Mouse (Mus musculus): ENCODE data around the gene Sirt4. TPM values are rescaled to one million over a fixed set of nuclear protein-coding genes. Genes with fewer than 3 reads are reported as not detected.

Sirt4 gene
- 20.6 and 22.0 TPM in 2 replicates for polyA plus RNA-seq (2014; fragmentation: Nextera tagmentation; extraction: Ambion mirVana)

DNA sequence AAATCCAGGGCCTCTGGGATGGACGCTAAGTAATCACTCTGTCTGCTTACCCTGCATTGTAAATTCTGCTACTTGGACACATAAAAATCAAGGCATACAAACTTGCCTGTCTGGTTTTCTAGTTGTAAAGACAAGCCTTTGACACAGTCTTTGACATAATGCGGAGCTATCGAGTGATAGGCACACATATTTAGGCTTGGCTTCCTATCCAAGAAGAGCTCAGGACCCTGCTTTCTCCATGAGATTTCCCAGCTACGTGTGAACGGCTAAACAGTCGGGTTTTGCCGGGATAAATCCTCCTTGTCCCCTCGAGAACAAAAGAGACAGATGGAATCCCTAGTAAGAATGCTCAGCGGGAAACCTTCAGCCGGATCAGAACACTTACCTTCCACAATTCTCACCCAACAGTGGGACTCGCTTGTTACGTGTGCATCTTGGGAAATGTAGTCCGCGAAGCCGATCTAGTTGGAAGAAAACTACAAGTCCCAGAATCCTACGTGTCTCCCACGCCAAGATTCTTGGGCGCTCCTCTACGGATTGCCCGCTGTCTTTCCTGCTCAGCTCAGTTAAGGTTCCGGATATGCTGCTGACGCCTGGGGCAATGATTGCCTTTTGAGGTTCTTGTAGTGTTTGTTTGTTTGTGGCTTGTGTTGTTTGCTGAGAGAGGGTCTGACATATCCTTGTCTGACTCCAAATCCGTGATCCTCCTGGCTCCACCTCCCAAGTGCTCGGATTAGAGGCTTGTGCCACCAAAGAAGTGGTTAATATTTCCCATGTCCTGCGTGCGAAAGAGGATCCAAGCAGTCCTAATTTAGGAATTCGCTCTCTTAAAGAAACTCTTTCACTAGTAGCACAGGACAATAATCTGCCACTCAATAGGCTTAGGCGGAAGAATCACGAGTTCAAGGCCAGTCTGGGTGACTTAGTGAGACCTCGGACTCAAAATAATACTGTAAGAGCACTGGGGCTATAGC, at the start of gene Sirt4:
TSS of gene Sirt4 (minus strand) at position 779 of the 974 bp plus-strand sequence.
- H3K4me2 ChIP-seq (ENCODE audit: low read depth, low read length, severe bottlenecking): peak within 1 kb of the TSS; percentile 55
- H3K36me3 ChIP-seq (ENCODE audit: control insufficient read depth, insufficient read depth, low read length): no peaks in the 10 kb centered on the region
- peaks cover 7% of the 10 kb centered on the region; the same call in 1 of the 2 replicates for H3K4me1 ChIP-seq (replicated peaks; ENCODE audit: control insufficient read depth, insufficient read depth, low read length)
- peak; percentile 88 for DNase-seq (ENCODE audit: low spot score)
- peak within 1 kb of the TSS; percentile 35 for H3K4me3 ChIP-seq (ENCODE audit: low read depth, low read length)
- peaks cover 23% of the 10 kb centered on the region for H3K27me3 ChIP-seq (ENCODE audit: control insufficient read depth, insufficient read depth, low read length)
- no peaks in the 10 kb centered on the region for H3K9me3 ChIP-seq (ENCODE audit: control insufficient read depth, low read length)
- peak within 1 kb of the TSS; percentile 67 for H3K9ac ChIP-seq (ENCODE audit: low read length)
- WGBS: 8% methylated on average over 30 of the region's 30 CpGs
- H3K27ac ChIP-seq (ENCODE audit: low read depth, low read length): 0 out of 2 replicates have a peak within 1 kb of the TSS, but pooled peaks have one; percentile 18
- ATAC-seq (replicated peaks; ENCODE audit: low FRiP score): peak; percentile 83

GRCm38 (mm10) chr5:115531671-115532270, 47.2 kb upstream of the Sirt4 start:
- DNase-seq (ENCODE audit: low spot score) (no peak), ATAC-seq (replicated peaks; ENCODE audit: low FRiP score) (no peak)
- Histone ChIP-seq H3K4me2 (ENCODE audit: low read depth, low read length, severe bottlenecking) (no peak overlapping the region), H3K27me3 (ENCODE audit: control insufficient read depth, insufficient read depth, low read length) (no peaks in the 10 kb centered on the region), H3K4me3 (ENCODE audit: low read depth, low read length) (no peak overlapping the region), H3K36me3 (ENCODE audit: control insufficient read depth, insufficient read depth, low read length) (no peaks in the 10 kb centered on the region), H3K4me1 (replicated peaks; ENCODE audit: control insufficient read depth, insufficient read depth, low read length) (peaks cover 11% of the 10 kb centered on the region; the same call in 1 of the 2 replicates), H3K27ac (ENCODE audit: low read depth, low read length) (no peak overlapping the region), H3K9me3 (ENCODE audit: control insufficient read depth, low read length) (no peaks in the 10 kb centered on the region), H3K9ac (ENCODE audit: low read length) (peak overlapping the region; percentile 3; the same call in 1 of the 2 replicates)
- WGBS: 63% methylated on average over 18 of the region's 18 CpGs

GRCm38 (mm10) chr5:115530447-115530809, 45.9 kb upstream of the Sirt4 start:
- WGBS: 78% methylated on average over 8 of the region's 8 CpGs
- H3K9ac ChIP-seq (ENCODE audit: low read length): no peak overlapping the region

GRCm38 (mm10) chr5:115529742-115530446, 45.4 kb upstream of the Sirt4 start:
- Histone ChIP-seq H3K9me3 (ENCODE audit: control insufficient read depth, low read length) (no peaks in the 10 kb centered on the region), H3K36me3 (ENCODE audit: control insufficient read depth, insufficient read depth, low read length) (no peaks in the 10 kb centered on the region), H3K4me3 (ENCODE audit: low read depth, low read length) (no peak overlapping the region), H3K27ac (ENCODE audit: low read depth, low read length) (peak overlapping the region; percentile 6; the same call in 1 of the 2 replicates), H3K9ac (ENCODE audit: low read length) (no peak overlapping the region; the same call in 1 of the 2 replicates), H3K27me3 (ENCODE audit: control insufficient read depth, insufficient read depth, low read length) (no peaks in the 10 kb centered on the region), H3K4me1 (replicated peaks; ENCODE audit: control insufficient read depth, insufficient read depth, low read length) (peaks cover 11% of the 10 kb centered on the region; the same call in 1 of the 2 replicates), H3K4me2 (ENCODE audit: low read depth, low read length, severe bottlenecking) (no peak overlapping the region)
- DNase-seq (ENCODE audit: low spot score) (no peak), ATAC-seq (replicated peaks; ENCODE audit: low FRiP score) (no peak)
- 75% methylated on average over 7 of the region's 7 CpGs for WGBS

More at GRCm38 (mm10) chr5:115530447-115530809, 45.9 kb upstream of the Sirt4 start:
- Histone ChIP-seq H3K36me3 (ENCODE audit: control insufficient read depth, insufficient read depth, low read length) (no peaks in the 10 kb centered on the region), H3K4me1 (replicated peaks; ENCODE audit: control insufficient read depth, insufficient read depth, low read length) (peaks cover 11% of the 10 kb centered on the region; the same call in 1 of the 2 replicates), H3K4me2 (ENCODE audit: low read depth, low read length, severe bottlenecking) (no peak overlapping the region), H3K27me3 (ENCODE audit: control insufficient read depth, insufficient read depth, low read length) (no peaks in the 10 kb centered on the region), H3K4me3 (ENCODE audit: low read depth, low read length) (no peak overlapping the region), H3K27ac (ENCODE audit: low read depth, low read length) (no peak overlapping the region), H3K9me3 (ENCODE audit: control insufficient read depth, low read length) (no peaks in the 10 kb centered on the region)
- no peak for DNase-seq (ENCODE audit: low spot score)
- no peak for ATAC-seq (replicated peaks; ENCODE audit: low FRiP score)

DNA sequence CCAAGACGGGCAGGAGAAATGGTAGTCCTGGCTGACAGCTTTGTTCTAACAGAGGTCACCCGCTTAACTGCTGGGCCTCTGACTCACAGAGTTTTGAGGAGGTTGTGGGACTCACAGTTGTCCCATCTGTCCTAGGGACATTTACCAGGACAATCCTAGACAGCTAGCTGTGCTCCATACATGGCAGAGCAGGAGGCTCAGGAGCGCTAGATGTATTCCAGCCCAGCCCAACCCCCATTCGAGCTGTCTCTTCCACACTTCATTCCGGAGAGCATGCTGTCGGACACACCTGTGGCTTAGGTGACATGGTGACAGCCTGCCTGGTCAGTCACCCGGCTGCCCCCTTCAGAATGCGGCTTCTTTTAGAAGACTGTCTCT, 44.8 kb upstream of the Sirt4 start:
- H3K36me3 ChIP-seq (ENCODE audit: control insufficient read depth, insufficient read depth, low read length): no peaks in the 10 kb centered on the region
- H3K27me3 ChIP-seq (ENCODE audit: control insufficient read depth, insufficient read depth, low read length): no peaks in the 10 kb centered on the region
- peaks cover 14% of the 10 kb centered on the region; the same call in 1 of the 2 replicates for H3K4me1 ChIP-seq (replicated peaks; ENCODE audit: control insufficient read depth, insufficient read depth, low read length)
- DNase-seq (ENCODE audit: low spot score) (no peak), ATAC-seq (replicated peaks; ENCODE audit: low FRiP score) (no peak)
- 0 out of 2 replicates have a peak overlapping the region, but pooled peaks have one; percentile 6 for H3K27ac ChIP-seq (ENCODE audit: low read depth, low read length)
- no peak overlapping the region for H3K4me3 ChIP-seq (ENCODE audit: low read depth, low read length)
- H3K9me3 ChIP-seq (ENCODE audit: control insufficient read depth, low read length): no peaks in the 10 kb centered on the region
- no peak overlapping the region for H3K4me2 ChIP-seq (ENCODE audit: low read depth, low read length, severe bottlenecking)
- H3K9ac ChIP-seq (ENCODE audit: low read length): no peak overlapping the region
- WGBS: 83% methylated on average over 8 of the region's 8 CpGs

- WGBS: 89% methylated on average over 5 of the region's 5 CpGs
- ATAC-seq (replicated peaks; ENCODE audit: low FRiP score) (no peak), DNase-seq (ENCODE audit: low spot score) (no peak)
- H3K4me3 ChIP-seq (ENCODE audit: low read depth, low read length): no peak overlapping the region
- H3K4me1 ChIP-seq (replicated peaks; ENCODE audit: control insufficient read depth, insufficient read depth, low read length): peaks cover 18% of the 10 kb centered on the region
- H3K9ac ChIP-seq (ENCODE audit: low read length): no peak overlapping the region
- no peaks in the 10 kb centered on the region for H3K9me3 ChIP-seq (ENCODE audit: control insufficient read depth, low read length)
- H3K36me3 ChIP-seq (ENCODE audit: control insufficient read depth, insufficient read depth, low read length): no peaks in the 10 kb centered on the region
- H3K27ac ChIP-seq (ENCODE audit: low read depth, low read length): no peak overlapping the region
- no peak overlapping the region for H3K4me2 ChIP-seq (ENCODE audit: low read depth, low read length, severe bottlenecking)
- H3K27me3 ChIP-seq (ENCODE audit: control insufficient read depth, insufficient read depth, low read length): no peaks in the 10 kb centered on the region
Measured at GRCm38 (mm10) chr5:115528128-115528527, 43.6 kb upstream of the Sirt4 start.

GRCm38 (mm10) chr5:115526456-115527202, 42.1 kb upstream of the Sirt4 start:
- ATAC-seq (replicated peaks; ENCODE audit: low FRiP score) (no peak), DNase-seq (ENCODE audit: low spot score) (no peak)
- H3K9me3 ChIP-seq (ENCODE audit: control insufficient read depth, low read length): no peaks in the 10 kb centered on the region
- no peak overlapping the region for H3K4me3 ChIP-seq (ENCODE audit: low read depth, low read length)
- H3K4me2 ChIP-seq (ENCODE audit: low read depth, low read length, severe bottlenecking): no peak overlapping the region
- H3K27me3 ChIP-seq (ENCODE audit: control insufficient read depth, insufficient read depth, low read length): no peaks in the 10 kb centered on the region
- H3K27ac ChIP-seq (ENCODE audit: low read depth, low read length): no peak overlapping the region
- peaks cover 16% of the 10 kb centered on the region for H3K4me1 ChIP-seq (replicated peaks; ENCODE audit: control insufficient read depth, insufficient read depth, low read length)
- no peaks in the 10 kb centered on the region for H3K36me3 ChIP-seq (ENCODE audit: control insufficient read depth, insufficient read depth, low read length)
- WGBS: 84% methylated on average over 17 of the region's 17 CpGs
- no peak overlapping the region for H3K9ac ChIP-seq (ENCODE audit: low read length)

Measured in forebrain, embryonic 11.5 days (tissue).